Mouse (Mus musculus) erythroblast, adult 5-6 weeks (primary cell): ENCODE measurements around the gene Col5a1. TPM values are rescaled to one million over a fixed set of nuclear protein-coding genes. Genes with fewer than 3 reads are reported as not detected.

Experiments
- ATAC-seq: replicated peaks from 2 replicates; pipeline ENCODE4 v1.8.0; 2016; ENCODE audit warnings: moderate number of reproducible peaks, mild to moderate bottlenecking, moderate TSS enrichment, inconsistent platforms; ENCODE audit not compliant: poor library complexity, low FRiP score, severe bottlenecking
- total RNA-seq, 2 experiments: library from RNA; stranded (forward) in 1 of 2; stranded (reverse) in 1 of 2; fragments of 150-400 nt in 1 of 2; fragments of 200-764, 138-1000 nt in 1 of 2; gene quantifications; 2 replicates each; pipeline versions ENCODE4 v1.2.3 to v1.2.4; 2015 to 2017; ENCODE audit warnings: low replicate concordance in 2 of 2

Col5a1 gene
- total RNA-seq, 2 experiments from 2014 or later: 3.1 to 3.9 TPM

DNA sequence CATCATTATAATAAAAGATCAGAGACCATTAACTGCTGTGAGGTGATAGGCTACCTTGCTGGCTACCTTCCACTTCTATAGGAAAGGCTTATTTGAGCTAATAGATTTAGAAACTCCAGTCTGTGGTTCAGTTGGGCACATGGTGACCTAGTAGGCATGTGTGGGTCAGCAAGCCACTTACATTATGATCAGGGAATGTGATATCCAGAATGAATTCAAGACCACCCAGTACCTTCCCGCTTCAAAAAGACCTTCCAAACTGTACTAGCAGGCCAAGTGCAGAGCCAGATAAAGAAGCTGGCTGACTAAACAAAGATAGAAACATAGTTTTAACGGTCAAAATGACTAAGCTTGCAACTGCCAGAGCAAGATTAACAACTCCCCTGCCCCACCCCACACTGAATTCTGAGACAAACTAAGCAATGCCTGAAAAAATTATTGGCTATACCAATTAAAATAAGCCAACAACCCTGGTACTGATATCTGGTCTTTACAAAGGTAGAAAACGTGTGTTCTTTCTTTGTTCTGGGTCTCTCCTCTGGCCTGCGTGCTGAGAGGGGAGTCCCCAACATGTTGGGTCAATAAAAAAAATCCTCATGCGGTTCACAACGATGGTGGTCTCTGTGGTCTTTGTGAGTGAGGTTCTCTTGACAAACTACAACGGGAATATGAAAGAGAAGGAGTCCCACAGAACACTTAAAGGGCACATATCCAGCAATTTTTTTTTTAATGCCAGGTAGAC lies 178.3 kb downstream of the Col5a1 start:
- peak; percentile 66 for ATAC-seq

DNA sequence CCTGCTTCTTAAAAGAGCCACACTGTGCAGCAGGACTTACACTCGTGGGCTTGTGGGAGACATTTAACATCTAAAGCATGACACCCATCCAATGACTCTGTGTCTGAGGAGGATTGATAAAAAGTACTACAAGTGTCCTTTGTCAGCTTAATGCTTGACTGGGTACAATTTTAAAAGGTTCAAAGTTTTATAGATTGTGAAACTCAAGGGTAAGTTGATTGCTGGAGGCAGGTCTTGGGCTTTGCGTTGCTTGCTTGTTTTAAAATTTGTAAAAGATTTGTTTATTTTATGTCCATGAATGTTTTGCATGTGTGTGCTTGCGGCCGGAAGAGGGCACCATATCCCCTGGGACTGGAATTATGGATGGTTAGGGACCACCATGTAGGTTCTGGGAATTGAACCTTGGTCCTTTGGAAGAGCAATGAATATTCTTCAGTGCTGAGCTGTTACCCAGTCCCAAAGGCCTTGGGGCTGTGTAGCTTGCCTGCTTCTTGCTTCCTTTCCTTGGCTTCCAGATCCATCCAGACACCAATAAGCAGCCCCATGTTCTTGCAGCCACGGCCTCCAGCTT lies 178.9 kb downstream of the Col5a1 start:
- peak; percentile 33; the same call in 1 of the 2 replicates for ATAC-seq

DNA sequence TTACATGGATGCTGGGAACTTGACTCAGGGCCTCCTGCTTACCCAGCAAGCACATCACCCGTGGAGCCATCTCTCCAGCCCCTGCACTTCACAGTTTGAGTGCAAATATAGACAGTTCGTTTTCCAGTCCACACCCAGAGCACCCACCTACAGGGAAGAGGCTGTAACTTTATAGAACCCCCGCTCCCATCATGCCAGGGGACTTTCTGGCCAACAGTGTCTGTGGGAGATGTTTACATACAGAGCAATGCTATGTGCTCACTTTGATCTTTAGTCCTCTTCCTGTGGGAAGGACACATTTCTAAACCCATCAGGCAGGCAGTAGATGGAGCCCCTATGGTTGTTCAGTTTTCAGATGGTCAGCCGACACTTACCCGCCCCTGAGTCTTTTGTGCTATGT lies 180.5 kb downstream of the Col5a1 start:
- no peak for ATAC-seq

DNA sequence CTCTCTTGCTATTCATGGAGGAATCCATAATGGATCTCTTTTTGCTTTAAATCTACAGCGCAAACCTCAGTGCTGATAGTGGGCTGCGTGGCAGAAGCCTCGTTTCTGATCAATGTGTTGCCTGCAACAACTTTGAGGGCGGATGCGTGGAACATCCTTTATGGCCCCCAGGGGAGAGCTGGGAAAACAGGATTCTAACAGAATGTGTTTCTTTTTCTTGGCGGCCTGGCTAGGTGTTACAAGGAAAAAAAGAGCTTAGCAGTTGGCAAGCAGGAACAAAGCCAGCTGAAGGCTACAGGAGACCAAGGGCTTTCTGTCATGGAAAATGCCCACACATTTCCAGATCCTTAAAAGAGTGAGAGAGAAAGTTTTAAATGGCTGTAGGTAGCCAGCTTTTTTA lies 180.9 kb downstream of the Col5a1 start:
- ATAC-seq: no peak

DNA sequence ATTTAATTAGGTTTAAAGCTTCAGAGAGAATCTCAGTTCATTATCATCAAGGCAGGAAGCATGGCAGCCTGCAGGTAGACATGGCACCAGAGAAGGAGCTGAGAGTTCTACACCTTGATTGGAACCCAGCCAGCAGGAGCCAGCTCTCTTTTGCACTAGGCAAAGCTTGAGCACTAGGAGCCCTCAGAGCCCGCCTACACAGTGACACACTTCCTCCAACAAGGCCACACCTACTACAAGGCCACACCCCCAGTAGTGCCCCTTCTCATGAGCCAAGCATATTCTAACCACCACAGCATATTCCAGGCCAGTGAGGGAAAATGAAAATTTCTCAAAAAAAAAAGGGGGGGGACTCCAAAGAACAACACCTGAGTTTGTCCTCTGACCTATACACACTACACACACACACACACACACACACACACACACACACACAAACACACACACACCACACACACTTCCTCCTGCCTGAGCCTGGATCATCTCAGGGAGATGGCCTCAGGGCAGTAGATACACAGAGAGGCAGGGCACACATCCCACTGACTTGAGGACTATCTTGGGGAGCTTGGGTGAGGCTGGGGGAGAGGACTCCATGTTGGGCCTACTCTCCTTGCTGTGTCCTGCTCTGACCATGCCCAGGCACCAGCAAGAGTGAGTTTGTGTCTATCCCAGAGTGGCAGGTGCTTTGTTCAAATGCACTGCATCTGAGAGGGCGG lies 181.8 kb downstream of the Col5a1 start:
- ATAC-seq: peak; percentile 48

DNA sequence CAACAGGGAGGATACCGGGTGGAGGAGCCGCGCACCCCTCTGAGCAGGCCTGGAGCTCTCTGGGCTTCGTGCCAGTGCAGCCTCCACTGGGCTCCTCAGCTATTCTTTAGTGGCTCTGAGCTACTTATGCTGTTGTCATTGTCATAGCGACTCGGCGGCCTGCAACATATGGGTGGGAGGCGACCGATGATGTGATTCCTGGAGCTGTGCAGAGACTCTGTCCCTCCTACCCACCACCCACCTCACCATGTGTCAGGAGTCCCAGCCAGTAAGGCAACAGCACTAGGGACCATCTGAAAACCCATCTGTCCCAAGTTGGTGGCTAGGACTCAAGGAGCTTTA lies 182.3 kb downstream of the Col5a1 start:
- peak; percentile 71 for ATAC-seq

DNA sequence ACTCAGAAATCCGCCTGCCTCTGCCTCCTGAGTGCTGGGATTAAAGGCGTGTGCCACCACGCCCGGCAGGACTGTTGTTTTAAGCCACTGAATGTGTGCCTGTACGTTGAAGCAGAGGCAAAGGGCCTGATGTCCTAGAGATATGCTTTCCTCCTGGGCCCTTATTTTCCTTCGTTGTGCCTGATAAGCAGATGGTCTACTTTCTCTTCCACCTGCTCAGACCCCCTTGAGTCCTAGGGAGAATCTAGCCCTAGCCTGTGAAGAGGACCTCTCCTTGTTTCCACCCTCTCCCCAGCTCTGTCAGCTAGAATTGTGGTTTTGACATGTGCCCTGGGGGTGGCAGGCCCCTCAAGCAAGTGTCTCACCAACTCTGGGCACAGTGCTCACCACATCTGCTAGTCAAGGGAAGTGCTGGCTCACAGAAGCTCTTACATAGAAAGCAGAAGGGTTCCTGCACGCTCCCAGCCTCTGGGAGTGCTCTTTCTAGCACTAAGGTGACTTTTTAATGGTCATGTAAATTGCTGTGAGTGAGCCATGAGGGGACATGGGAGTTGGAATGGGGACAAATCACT lies 189.5 kb downstream of the Col5a1 start:
- ATAC-seq: no peak

DNA sequence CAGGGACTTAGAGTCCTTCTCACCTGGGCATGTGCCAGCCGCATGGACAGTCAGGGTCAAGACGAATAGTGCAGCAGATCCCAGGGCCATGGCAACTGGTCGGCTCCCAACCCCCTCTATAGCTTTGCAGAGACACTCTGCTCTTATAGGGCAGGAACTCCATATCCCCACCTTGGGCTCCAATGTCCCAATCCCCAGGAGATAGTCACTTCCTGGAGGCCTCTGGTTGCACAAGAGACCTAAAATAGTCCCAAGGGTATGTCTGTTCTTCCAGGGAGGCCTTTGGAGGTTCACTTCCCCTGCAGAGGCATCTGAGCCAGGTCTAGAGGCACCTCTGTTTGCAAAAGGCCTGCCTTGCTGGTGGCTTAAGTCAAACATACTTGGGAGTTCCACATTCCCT lies 198.5 kb downstream of the Col5a1 start, which contains the start of gene Fcnb:
Fcnb (minus strand) TSS at position 118 of the 400 bp plus-strand sequence.
- ATAC-seq: no peak

DNA sequence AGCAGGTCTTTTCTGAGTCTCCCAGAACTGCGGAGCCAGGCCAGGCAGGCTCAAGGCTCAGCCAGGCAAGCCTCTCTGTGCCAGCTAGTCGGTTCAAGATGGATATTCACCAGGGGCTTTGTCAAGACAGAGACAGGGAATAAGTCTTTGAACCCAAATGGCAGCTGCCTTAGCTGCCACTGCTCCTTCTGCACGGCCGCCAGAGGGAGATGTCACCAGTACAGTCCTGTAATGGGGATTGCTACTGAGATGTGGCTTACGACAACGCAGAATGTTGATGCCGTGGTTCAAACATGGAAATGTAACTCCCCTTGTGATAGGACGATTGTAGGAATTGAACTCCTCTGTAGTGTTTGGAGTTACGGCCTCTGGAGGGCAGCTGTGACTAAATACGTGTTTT lies 199.9 kb downstream of the Col5a1 start:
- ATAC-seq: no peak

DNA sequence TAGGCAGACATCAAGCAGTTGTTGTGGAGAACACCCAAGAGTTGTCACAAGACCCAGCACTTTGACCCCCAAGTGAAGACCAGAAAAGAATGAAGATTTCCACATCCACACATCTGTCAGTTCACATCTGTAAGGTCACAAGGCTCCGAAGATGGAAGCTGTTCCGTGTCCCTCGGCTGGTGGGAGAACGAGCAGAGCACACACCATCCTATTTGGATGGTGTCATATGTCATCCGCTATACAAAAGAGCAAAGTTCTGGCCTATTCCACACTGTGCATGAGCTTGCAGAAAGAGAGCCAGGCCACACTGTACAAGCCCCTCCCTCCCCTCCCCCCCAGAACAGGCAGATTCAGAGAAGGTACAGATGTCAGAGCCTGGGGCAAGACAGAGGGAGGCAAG lies 202.9 kb downstream of the Col5a1 start:
- ATAC-seq: no peak

Other genes starting within 250 kb of the Col5a1 start
- 1.9 and 3.1 TPM in 2 replicates for gene Rxra, start 210.0 kb upstream of the Col5a1 start, total RNA-seq (2015; ENCODE audit: low replicate concordance)
- gene Rxra, start 210.0 kb upstream of the Col5a1 start, total RNA-seq (2017; ENCODE audit: low replicate concordance): 2.3 and 4.6 TPM in 2 replicates
- gene Fcnb, start 198.5 kb downstream of the Col5a1 start, total RNA-seq (2015; ENCODE audit: low replicate concordance): 217 and 263 TPM in 2 replicates
- 104 and 130 TPM in 2 replicates for gene Fcnb, start 198.5 kb downstream of the Col5a1 start, total RNA-seq (2017; ENCODE audit: low replicate concordance)